In genomic region chr19:28764795-28765360, GRCm38 (mm10) we compare ENCODE assay signal across 25 mouse cellular contexts.
A peak's percentile ranks its signal among the peaks of the same experiment; 100 is the strongest.
DNase-seq lines count a peak whose midpoint lies in the region; ATAC-seq and TF ChIP-seq lines count a peak whose summit lies in the region.
"Had no signal": no experiment of that assay in that cellular context is flagged by ENCODE, and none has a peak within 500 bp of the region (broad histone marks: within the 10 kb centered on the region; RNA-seq: fewer than 3 reads in every experiment).

No protein-coding gene starts in this region.

- no peak for ATAC-seq in lung, embryonic 14.5 days (ENCODE audit: insufficient read depth)
- ATAC-seq in intestine, embryonic 15.5 days: peak; percentile 49
- no peak for ATAC-seq in liver, embryonic 12.5 days
- no peak for ATAC-seq in hindbrain, embryonic 16.5 days
- ATAC-seq: inflammation-experienced regulatory T-cells, adult 6 months; midbrain, embryonic 15.5 days; Patski had no signal

- H3K9me3 ChIP-seq in lung, embryonic 14.5 days (ENCODE audit: low read depth, low read length): no peaks in the 10 kb centered on the region
- H3K9me3 ChIP-seq in intestine, embryonic 15.5 days: no peaks in the 10 kb centered on the region
- H3K9me3 ChIP-seq in liver, embryonic 12.5 days (replicated peaks): no peaks in the 10 kb centered on the region
- no peaks in the 10 kb centered on the region for H3K9me3 ChIP-seq in hindbrain, embryonic 16.5 days (ENCODE audit: control insufficient read depth, low read length)
- H3K9me3 ChIP-seq: forebrain, embryonic 10.5 days; hindbrain, embryonic 12.5 days; limb, embryonic 13.5 days; liver, embryonic 15.5 days; megakaryocyte, embryonic 14.5 days; midbrain, embryonic 15.5 days; neural tube, embryonic 15.5 days; stomach, embryonic 15.5 days had no signal

- 62% methylated on average over 11 of the region's 11 CpGs for WGBS in lung, embryonic 14.5 days
- WGBS in intestine, embryonic 15.5 days: 55% methylated on average over 11 of the region's 11 CpGs
- WGBS in liver, embryonic 12.5 days (ENCODE audit: insufficient replicate concordance): 52% methylated on average over 11 of the region's 11 CpGs
- 79% methylated on average over 11 of the region's 11 CpGs for WGBS in hindbrain, embryonic 16.5 days

- no peak overlapping the region for H3K4me2 ChIP-seq in lung, embryonic 14.5 days
- no peak overlapping the region; the same call in 1 of the 2 replicates for H3K4me2 ChIP-seq in intestine, embryonic 15.5 days (replicated peaks)
- no peak overlapping the region for H3K4me2 ChIP-seq in liver, embryonic 12.5 days
- H3K4me2 ChIP-seq in hindbrain, embryonic 16.5 days (ENCODE audit: low read length): no peak overlapping the region
- H3K4me2 ChIP-seq: heart, embryonic 11.5 days; hindbrain, embryonic 12.5 days; limb, embryonic 13.5 days; liver, embryonic 15.5 days; midbrain, embryonic 15.5 days; neural tube, embryonic 15.5 days; stomach, embryonic 15.5 days had no signal

- H3K9ac ChIP-seq in lung, embryonic 14.5 days: no peak overlapping the region
- H3K9ac ChIP-seq in intestine, embryonic 15.5 days: no peak overlapping the region
- no peak overlapping the region for H3K9ac ChIP-seq in liver, embryonic 12.5 days
- H3K9ac ChIP-seq in hindbrain, embryonic 16.5 days (ENCODE audit: low read depth, low read length): no peak overlapping the region
- H3K9ac ChIP-seq: hindbrain, embryonic 12.5 days; limb, embryonic 13.5 days; liver, embryonic 15.5 days; midbrain, embryonic 15.5 days; neural tube, embryonic 15.5 days; stomach, embryonic 15.5 days had no signal

- no peaks in the 10 kb centered on the region for H3K36me3 ChIP-seq in lung, embryonic 14.5 days (ENCODE audit: insufficient read depth)
- H3K36me3 ChIP-seq in intestine, embryonic 15.5 days: no peaks in the 10 kb centered on the region
- H3K36me3 ChIP-seq in liver, embryonic 12.5 days: no peaks in the 10 kb centered on the region
- no peaks in the 10 kb centered on the region for H3K36me3 ChIP-seq in hindbrain, embryonic 16.5 days (ENCODE audit: control insufficient read depth, insufficient read depth, low read length)
- H3K36me3 ChIP-seq: forebrain, embryonic 10.5 days; hindbrain, embryonic 12.5 days; limb, embryonic 13.5 days; liver, embryonic 15.5 days; midbrain, embryonic 15.5 days; neural tube, embryonic 15.5 days; stomach, embryonic 15.5 days had no signal

- peak; percentile 58 for DNase-seq in lung, embryonic 14.5 days
- no peak for DNase-seq in lung, postnatal 4 days
- DNase-seq in lung, postnatal 36 days: peak; percentile 56
- DNase-seq in cerebellum, adult 11 months: no peak
- DNase-seq: adrenal gland, postnatal 14 days; cerebellum, adult 11-12 months; cerebellum, postnatal 14 days; heart, postnatal 14 days; kidney, postnatal 4 days; right cerebral cortex, postnatal 14 days; thymus, postnatal 14 days had no signal

- no peaks in the 10 kb centered on the region for H3K27me3 ChIP-seq in lung, embryonic 14.5 days (ENCODE audit: insufficient read depth, low read length)
- no peaks in the 10 kb centered on the region for H3K27me3 ChIP-seq in intestine, embryonic 15.5 days (replicated peaks)
- H3K27me3 ChIP-seq in liver, embryonic 12.5 days (replicated peaks): peaks cover 5% of the 10 kb centered on the region; the same call in 1 of the 2 replicates
- no peaks in the 10 kb centered on the region for H3K27me3 ChIP-seq in hindbrain, embryonic 16.5 days (replicated peaks; ENCODE audit: control insufficient read depth, insufficient read depth, low read length)
- H3K27me3 ChIP-seq: hindbrain, embryonic 12.5 days; limb, embryonic 13.5 days; liver, embryonic 15.5 days; neural tube, embryonic 15.5 days; stomach, embryonic 15.5 days had no signal

- H3K4me1 ChIP-seq in lung, embryonic 14.5 days (ENCODE audit: insufficient read depth): no peaks in the 10 kb centered on the region
- H3K4me1 ChIP-seq in intestine, embryonic 15.5 days (replicated peaks): no peaks in the 10 kb centered on the region
- H3K4me1 ChIP-seq in liver, embryonic 12.5 days: no peaks in the 10 kb centered on the region
- no peaks in the 10 kb centered on the region for H3K4me1 ChIP-seq in hindbrain, embryonic 16.5 days (ENCODE audit: control insufficient read depth, insufficient read depth, low read depth, low read length)
- H3K4me1 ChIP-seq: hindbrain, embryonic 12.5 days; limb, embryonic 13.5 days; liver, embryonic 15.5 days; megakaryocyte, embryonic 14.5 days; midbrain, embryonic 15.5 days; neural tube, embryonic 15.5 days; stomach, embryonic 15.5 days had no signal

- H3K27ac ChIP-seq in lung, embryonic 14.5 days (ENCODE audit: low read depth): no peak overlapping the region
- H3K27ac ChIP-seq in intestine, embryonic 15.5 days: no peak overlapping the region
- H3K27ac ChIP-seq in liver, embryonic 12.5 days: no peak overlapping the region
- H3K27ac ChIP-seq in hindbrain, embryonic 16.5 days (ENCODE audit: low read depth, low read length): no peak overlapping the region
- H3K27ac ChIP-seq: forebrain, embryonic 10.5 days; hindbrain, embryonic 12.5 days; limb, embryonic 13.5 days; liver, embryonic 15.5 days; midbrain, embryonic 15.5 days; neural tube, embryonic 15.5 days; stomach, embryonic 15.5 days had no signal

- TF ChIP-seq CTCF in lung, embryonic 14.5 days (IDR thresholded peaks at IDR 0.05; ENCODE audit: low read depth): no peak

- H3K4me3 ChIP-seq in lung, embryonic 14.5 days (ENCODE audit: low read depth, low read length): no peak overlapping the region
- no peak overlapping the region for H3K4me3 ChIP-seq in intestine, embryonic 15.5 days (replicated peaks)
- no peak overlapping the region for H3K4me3 ChIP-seq in liver, embryonic 12.5 days
- no peak overlapping the region for H3K4me3 ChIP-seq in hindbrain, embryonic 16.5 days (ENCODE audit: low read length)
- H3K4me3 ChIP-seq: forebrain, embryonic 10.5 days; hindbrain, embryonic 12.5 days; limb, embryonic 13.5 days; liver, embryonic 15.5 days; megakaryocyte, embryonic 14.5 days; midbrain, embryonic 15.5 days; neural tube, embryonic 15.5 days; stomach, embryonic 15.5 days had no signal

Comparison
In these comparisons a context has a peak if more than half of its experiments do, and no peak if none do; other contexts are left out.
1. DNase-seq: peak in lung, embryonic 14.5 days (single experiment) and lung, postnatal 36 days (single experiment); none in lung, postnatal 4 days (0 of 2) and cerebellum, adult 11 months (single experiment).